Mouse (Mus musculus): ENCODE data around the gene Polr2h.

The Polr2h gene

DNA sequence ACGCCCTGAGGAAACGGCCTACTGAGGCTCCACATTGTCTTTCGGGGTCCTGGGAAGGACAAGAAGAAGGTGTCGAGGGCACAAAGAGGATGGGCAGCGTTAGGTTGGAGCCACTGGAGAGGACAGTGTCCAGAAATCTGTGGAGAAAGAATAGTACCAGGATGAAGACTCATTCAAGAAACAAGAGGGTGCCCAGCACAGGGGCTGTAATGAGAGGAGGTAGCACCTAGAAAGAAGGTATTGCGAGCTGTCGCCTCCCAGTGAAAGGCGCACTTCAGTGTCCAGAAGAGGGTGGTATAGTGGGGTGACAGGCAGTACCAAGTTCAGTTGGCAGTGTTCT is 654 bp upstream of the Polr2h start:
- in situ Hi-C loops (cut with MboI, MseI): loop anchor here in 1 of 2 experiments (5.0 kb wide), 1 partner anchor 100 kb away; no protein-coding TSS in a partner anchor

DNA sequence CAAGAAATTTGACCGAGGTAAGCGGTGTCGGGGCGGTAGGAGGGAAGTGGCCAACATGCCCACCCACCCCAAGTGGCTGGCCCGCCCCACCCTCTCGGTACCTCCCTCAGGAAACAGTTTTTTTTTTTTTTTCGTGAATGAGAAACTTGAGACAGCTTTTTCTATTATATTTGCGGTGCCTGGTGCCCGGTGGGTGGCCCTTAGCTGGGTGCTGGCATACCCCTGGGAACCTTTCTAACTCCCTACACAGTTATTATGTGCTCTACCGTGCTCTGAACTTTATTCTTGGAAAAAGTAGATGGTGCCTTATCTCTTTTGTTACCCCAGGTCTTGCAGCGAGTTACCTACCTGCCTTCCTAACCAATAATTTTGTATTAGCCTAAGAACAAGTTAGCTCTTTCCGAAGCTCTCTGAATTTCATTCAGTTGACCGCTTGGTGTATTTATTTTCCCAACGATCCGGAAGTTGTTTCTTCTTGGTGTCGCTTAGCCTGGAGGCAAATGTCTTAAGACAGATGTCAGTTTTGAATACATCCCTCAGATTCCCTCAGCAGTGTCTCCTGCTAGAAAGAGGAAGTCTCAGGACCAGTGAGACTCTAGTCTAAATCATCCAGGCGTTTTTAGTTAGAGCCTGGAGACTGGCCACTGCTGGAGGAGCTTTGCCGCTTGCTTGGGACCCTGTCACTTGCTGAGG is 659 bp downstream of the Polr2h start:
- in situ Hi-C loops (cut with MboI, MseI): loop anchor here in 1 of 2 experiments (5.0 kb wide), 1 partner anchor 101 kb away; no protein-coding TSS in a partner anchor

DNA sequence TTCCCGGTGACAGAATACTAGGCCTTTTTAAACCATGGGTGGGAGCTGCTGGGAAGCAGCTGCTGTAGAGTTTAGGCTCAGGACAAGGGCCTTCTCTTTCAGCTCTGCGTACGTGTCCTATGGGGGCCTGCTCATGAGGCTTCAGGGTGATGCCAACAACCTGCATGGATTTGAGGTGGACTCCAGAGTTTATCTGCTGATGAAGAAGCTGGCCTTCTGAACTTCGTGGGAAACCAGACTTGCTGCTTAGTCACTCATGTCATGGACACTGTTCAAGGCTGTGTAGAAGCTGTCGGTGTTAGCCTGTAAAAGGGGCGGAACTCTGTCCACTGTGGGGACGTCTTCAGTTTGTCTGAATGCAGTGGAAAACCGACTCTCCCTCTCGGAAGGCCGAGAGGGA is 4.3 kb downstream of the Polr2h start:
- in situ Hi-C loops (cut with MboI, MseI): no loop called here

DNA sequence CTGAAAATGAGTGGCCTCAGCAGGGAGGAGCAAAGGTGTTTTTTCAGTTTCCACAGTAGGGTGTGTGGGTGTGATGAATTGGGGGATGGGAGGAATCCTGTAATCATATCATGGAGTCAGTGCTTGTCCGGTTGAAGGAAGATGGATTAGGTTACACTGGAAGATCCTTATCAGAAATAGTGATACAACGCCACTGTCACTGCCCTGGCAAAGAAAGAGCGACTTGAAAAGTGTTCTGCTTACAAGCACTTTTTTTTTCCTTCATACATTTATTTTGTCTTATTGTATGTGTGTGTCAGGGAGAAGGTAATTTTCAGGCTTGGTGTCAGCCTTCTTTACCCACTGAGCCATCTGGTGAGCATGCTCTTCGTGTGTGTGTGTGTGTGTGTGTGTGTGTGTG is 5.3 kb downstream of the Polr2h start:
- in situ Hi-C loops (cut with MboI, MseI): no loop called here

DNA sequence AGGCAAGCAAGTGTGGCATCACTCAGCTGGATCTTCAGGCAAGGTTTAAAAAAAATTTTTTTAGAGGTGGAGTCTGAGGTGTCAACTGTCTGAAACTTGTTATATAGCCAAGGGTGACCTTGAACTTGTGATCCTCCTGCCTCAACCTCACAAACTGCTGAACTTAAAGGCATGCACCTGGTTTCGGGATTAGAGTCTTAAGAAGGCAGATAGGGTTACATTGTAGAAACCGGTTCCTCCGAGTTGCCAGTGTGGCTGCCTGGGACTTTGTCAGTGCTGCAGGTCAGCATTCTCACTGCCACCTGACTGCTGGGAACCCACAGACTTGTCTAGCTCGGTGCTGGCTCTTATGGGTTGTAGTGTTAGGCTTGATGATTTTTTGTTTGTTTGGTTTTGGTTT is 5.8 kb downstream of the Polr2h start:
- in situ Hi-C loops (cut with MboI, MseI): no loop called here

DNA sequence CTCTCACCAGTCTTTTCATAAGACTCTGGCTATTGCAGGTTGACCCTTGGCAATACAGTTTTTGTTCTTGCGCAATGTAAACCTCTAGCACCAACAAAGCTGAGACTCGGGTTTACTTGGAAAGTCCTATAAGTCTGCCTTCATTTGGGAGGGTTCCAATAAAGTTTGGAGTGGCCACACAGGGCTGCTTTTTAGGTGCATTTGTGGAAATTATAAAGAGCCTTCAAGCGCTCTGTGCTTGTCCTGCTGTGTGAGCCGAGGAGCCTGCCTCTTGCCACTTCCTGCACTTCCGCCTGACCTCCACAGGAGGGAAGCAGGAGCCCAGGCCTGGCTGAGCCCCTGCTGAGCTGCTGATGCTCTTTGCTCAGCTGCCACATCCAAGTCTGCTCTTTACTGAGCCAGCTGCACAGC is 6.9 kb downstream of the Polr2h start:
- in situ Hi-C loops (cut with MboI, MseI): no loop called here

DNA sequence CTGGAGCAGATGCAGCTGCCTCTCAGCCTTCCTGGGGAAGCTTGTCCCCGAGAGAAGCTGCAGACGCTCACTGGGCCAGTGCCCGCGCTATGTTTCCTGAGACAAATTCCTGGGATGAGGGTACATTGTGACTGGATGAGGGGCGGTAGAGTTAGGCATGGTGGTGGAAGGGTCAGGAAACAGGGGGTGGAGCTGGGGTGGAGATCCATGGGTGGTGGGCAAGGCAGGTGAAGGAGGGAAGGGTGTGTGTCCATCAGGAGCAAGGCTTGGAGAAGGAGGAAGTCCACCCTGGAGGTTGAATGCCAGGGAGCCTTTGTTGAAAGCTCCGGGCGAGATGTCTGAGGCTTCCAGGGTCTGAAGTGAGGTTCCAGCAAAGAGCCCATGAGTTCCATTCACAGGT is 7.9 kb downstream of the Polr2h start:
- in situ Hi-C loops (cut with MboI, MseI): no loop called here

DNA sequence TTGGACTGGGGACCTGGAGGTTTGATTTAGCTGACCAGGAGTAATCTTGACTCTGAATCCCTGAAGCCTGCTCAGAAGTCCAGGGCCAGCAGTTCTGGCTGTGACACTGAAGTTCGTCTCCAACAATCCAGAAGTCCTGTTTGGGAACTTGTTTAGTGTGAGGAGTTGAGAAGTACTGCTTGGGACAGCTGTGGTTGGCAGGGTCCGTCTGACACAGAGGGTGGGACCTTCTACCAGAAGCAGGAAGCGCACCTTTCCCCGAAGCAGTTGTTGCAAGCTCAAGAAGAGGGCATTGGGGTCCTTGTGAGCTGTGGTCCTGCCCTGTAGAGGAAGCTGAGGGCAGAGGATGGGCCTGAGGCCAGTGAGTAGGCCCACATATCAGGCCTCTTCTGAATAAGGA is 8.3 kb downstream of the Polr2h start:
- in situ Hi-C loops (cut with MboI, MseI): no loop called here

DNA sequence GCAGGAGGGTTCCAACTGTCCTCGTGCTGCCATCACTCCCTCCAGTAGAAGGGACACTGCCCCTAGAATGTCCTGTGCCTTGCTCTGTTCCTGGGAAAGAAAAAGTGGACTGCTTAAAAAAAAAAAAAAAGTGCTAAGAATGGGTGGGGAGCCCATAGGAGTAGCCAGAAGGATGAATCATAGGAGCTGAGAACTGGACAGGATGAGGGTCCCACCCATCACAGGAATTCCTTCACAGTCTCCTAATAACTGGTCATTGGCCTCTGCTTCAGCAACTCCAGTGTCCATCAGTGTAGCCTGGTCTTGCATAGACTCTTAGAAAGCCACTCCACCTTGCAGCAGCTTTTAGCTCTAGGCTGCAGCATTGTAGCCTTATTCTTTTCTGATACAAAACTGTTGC is 8.9 kb downstream of the Polr2h start:
- in situ Hi-C loops (cut with MboI, MseI): no loop called here

DNA sequence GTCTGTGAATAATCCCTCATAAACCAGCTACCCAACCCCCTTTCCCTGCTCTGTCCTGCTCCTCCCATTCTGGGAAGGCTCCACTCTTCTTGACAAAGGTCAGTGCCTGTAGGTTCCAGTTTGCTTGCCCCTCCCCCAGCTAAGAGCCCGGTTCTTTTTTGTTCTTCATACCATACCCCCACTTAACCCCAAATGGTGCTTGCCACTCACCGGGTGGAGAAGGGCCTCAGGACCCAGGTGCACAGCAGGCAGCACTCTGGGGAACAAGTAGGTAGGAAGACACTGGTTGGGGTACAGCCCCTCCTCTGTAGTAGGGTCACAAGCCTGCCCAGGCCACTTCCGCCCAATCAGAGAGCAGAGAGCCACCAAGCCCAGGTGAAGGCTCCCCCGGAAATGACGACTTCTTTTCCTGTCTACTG is 12.8 kb downstream of the Polr2h start:
- in situ Hi-C loops (cut with MboI, MseI): no loop called here

DNA sequence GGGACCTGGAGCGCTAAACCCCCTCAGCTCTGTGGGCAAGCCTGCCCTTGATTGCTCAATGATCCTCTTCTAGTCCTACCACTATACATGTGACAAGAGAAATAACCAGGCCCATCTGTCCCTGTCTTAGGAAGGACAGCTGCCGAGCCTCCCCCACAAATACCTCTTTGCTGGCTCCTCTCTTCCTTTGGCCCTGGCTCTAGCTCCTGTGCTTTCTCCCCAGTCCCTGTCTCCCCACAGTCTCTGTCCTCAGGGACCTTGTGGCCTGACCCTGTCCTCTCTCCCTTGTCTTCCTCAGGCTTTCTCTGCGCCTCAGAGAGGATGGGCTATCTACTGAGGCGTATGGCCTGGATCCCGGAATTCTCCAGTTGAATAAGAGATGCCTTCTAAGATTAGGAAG is 14.2 kb downstream of the Polr2h start:
- in situ Hi-C loops (cut with MboI, MseI): no loop called here

DNA sequence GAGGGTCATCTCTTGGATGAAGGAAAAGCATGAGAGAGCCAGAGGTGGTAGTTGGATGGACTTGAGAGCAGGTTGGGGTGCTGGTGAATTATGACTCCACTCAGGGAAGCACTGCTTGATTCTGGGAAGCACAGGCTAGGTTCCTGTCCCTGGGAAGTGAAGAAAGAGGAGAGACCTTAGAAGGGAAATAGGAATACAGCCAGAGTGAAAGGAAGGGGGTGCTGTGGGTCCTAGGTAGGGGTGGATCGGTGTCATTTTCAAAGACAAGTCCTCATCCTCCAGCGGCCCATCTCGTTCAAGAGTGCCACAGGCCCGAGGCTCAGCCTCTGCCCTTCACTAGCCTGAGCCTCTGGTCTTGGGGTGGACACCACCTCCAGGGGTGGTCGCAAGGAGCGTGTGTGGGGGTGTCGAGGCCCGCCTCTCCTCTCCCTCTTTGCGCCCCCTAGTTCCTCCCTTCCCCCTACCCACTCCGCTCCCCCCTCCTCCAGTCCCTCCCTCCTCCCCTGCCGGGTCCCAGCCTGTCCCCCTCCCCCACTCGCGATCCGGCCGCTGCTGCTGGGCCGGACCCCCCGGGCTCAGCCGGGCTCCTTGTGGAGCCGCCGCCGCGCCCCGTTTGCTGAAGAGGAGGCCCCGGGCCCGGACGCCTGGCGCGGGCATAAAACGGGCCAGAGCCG is 14.9 kb downstream of the Polr2h start:
- in situ Hi-C loops (cut with MboI, MseI): no loop called here

DNA sequence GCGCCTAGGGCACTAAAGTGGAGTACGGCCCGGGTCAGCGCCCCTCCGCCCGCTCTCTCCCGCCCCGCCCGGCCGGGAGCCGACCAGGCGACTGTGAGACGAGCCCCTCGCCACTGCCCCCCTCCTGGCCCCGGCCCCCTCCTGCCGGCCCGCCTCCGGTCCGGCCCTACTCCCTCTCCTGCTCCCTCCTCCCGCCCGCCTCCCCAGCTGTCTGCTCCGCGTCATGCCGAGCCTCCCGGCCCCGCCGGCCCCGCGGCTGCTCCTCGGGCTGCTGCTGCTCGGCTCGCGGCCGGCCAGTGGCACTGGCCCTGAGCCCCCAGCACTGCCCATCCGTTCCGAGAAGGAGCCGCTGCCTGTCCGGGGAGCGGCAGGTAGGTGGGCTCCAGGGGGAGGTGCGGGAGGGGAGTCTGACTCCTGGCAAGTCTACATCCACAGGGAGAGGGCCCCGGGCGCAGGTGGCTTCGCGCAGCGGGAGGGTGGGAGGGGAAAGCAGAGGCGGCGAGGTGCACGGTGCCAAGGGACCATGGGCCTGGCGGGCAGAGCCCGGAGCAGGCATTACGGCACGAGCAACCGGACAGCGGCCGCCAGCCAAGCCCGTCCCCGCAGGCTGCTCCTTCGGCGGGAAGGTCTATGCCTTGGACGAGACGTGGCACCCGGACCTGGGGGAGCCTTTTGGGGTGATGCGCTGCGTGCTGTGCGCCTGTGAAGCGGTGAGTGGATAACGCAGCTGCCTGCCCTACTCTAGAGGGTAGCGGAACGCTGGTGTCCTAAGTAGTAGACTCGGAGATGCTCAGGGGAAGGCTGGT is 15.7 kb downstream of the Polr2h start, which contains the start of gene Chrd:
Chrd (plus strand) TSS at position 203 of the 806 bp plus-strand sequence.
- in situ Hi-C loops (cut with MboI, MseI): no loop called here

DNA sequence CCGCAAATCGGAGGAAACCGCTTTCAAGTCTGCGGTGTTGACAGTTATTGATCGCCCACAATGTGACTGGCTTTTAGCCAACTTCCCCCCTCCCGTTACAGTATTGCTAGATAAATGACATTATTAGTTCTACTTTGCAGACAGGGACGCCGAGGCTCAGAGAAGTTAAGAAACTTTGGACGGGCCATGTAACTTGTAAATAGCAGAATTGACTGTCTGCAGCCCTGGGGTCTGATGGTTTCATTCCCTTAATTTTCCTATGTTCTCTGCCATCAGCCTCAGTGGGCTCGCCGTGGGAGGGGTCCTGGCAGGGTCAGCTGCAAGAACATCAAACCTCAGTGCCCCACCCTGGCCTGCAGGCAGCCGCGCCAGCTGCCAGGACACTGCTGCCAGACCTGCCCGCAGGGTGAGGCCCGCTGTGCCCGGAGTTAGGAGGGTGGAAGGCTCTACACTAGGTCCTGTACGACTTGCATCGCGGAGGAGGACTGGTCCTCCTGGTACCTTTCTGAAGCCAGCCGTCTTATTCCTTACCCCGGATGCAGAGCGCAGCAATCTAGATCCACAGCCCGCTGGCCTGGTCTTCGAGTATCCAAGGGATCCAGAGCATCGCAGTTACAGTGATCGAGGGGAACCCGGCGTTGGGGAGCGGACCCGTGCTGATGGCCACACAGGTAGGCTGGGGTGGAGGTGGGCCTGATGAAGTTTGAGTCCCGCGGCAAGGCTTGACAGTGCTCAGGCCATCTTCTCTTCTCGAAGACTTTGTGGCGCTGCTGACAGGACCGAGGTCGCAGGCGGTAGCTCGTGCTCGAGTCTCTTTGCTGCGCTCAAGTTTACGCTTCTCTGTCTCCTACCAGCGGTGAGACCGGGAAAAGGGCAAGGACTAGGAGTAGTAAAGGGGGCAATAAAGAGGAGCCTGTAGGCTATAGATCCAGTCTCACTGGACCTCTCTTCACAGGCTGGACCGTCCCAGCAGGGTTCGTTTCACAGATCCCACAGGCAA is 16.6 kb downstream of the Polr2h start, which contains the start of gene Thpo:
Thpo (minus strand) TSS at position 781 of the 1,000 bp plus-strand sequence.
- in situ Hi-C loops (cut with MboI, MseI): no loop called here

DNA sequence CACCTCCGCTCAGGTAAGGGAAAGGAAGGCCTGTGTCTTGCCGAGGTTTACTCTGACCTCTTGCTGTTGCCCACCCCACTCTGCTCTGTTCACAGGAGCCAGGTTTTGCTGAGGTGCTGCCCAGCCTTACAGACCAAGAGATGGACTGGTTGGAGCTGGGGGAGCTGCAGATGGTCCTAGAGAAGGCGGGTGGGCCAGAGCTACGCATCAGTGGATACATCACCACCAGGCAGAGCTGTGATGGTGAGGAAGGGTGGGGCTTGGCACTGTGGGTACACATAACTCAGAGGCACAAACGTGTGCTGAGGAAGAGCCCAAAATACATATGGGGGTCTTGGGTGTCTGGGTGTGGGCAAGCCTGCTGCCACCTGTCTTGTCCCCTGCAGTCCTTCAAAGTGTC is 18.2 kb downstream of the Polr2h start:
- in situ Hi-C loops (cut with MboI, MseI): no loop called here

DNA sequence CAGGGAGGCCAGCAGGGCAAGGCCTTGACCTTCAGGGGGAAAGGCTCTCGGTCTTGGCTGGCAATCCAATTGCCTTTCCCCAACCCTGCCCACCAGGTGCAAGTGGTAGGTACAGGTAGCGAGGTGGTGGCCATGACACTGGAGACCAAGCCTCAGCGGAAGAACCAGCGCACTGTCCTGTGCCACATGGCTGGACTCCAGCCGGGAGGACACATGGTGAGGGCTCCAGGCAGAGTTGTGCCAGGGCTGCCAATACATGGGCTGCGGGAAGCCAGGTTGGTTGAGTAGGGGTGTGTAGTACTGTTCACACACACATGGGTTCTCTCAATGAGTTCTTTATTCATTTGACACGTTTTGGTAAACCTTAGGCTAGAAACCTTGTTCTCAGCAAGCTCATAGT is 18.7 kb downstream of the Polr2h start:
- in situ Hi-C loops (cut with MboI, MseI): no loop called here

DNA sequence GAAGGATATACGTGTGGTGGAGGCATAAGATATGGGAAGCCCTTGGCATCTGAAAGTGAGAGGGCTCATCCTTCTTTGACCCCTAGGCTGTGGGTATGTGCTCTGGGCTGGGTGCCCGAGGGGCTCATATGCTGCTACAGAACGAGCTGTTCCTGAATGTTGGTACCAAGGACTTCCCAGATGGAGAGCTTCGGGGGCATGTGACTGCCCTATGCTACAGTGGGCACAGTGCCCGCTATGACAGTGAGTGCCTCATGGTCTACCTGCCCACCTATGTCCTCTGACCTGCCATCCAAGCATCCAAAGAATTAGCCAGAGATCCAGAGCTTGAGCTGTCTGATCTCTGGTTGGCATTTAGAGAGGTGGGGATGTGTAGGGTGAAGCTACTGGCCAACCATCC is 19.4 kb downstream of the Polr2h start:
- in situ Hi-C loops (cut with MboI, MseI): no loop called here

DNA sequence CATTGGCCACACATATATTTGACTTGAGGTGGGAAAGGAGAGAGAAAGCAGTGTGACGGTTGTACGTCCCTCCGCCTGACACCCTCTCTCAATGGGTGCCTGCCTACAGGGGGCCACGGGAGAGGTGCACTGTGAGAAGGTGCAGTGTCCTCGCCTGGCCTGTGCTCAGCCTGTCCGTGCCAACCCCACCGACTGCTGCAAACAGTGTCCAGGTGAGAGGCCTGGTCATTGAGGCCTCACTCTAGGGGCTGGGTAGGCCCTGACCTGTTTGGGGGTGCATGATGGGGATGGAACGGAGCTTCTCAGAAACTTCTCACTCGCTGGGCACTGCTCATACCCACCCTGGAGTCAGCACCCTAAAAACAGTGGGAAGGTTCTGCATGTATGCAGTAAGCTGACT is 22.4 kb downstream of the Polr2h start:
- in situ Hi-C loops (cut with MboI, MseI): no loop called here

DNA sequence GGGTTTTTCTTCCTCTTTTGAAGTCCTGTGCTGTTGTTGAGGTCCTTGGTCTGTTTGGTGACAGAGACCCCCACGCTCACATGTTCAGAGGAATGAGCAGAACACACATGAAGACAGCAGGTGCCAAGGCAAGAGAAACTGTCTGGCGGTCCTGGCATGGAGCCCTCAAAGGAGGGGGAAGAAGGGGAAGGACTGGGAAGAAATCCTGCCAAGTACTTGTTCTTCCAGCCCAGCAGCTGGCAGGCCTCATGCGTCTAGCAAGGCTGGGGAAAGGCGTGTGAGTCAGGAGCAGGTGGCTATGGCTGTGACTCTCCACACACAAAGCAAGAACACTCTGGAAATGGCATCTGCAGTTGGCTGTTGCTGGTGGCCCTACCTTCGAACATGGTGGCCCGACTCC is 29.2 kb downstream of the Polr2h start:
- in situ Hi-C loops (cut with MboI, MseI): no loop called here

DNA sequence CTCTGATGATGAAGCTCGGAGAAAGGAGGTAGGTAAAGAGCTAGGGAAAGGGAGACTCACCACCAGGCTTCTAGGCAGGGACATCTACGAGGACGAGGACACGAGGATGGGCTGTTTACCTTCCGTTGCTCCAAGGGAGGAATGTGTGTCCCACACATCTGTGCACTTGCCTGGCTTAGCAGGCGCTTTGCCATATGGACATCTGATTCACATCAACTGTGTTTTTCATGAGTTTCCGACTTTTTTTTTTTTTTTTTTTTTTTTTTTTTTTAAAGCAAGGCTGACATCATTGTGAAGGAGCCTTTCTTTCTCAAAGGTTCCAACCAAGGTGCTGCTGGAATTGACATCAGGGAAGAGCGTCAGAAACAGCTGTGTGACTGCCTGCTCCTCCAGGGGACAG is 33.1 kb downstream of the Polr2h start:
- in situ Hi-C loops (cut with MboI, MseI): no loop called here

DNA sequence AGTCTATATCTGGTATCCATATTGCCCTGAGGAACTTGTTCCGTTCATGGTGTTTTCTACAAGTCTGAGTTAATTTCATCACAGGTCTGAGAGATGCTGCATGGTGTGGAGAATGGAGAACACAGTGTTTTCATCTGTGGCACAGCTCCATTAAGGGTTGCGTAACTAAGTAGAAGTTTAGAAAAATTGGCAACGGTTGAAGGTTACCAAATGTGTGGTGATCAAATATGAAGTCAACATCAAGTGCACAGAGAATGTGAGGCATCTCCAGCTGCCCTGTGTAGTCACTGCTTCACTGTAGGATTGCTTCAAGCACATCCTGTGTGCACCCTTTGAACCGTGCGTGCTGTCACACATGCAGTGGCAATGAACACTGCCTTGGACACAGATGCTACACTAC is 38.6 kb downstream of the Polr2h start:
- in situ Hi-C loops (cut with MboI, MseI): no loop called here

All from T-helper 17 cell (primary cell).